Mouse (Mus musculus): ENCODE data around the gene Bmpr1b. TPM values are rescaled to one million over a fixed set of nuclear protein-coding genes. Genes with fewer than 3 reads are reported as not detected.
A peak's percentile ranks its signal among the peaks of the same experiment; 100 is the strongest.

Bmpr1b gene
- total RNA-seq, 2 experiments from 2014 or later: 4.8 to 7.8 TPM

DNA sequence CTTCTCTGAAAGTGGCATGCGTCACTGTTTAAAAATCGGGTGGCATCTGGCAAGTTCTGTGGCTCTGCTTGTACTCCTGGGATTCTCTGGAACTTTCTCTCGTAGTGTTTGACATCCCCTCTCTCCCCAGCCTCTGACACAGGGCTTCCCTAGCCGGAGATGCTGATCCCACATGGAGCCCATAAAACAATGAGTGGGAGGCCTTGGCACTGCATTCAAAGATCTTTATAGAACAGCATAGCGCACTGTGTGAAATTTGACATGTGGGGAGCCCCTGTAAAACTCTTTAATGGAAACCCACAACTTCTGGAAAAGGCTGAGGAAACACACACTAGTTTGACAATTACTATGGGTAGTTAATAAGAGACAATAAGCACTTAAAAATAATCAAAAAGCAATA, 126.2 kb downstream of the Bmpr1b start:
- no peak for DNase-seq (ENCODE audit: low spot score)

DNA sequence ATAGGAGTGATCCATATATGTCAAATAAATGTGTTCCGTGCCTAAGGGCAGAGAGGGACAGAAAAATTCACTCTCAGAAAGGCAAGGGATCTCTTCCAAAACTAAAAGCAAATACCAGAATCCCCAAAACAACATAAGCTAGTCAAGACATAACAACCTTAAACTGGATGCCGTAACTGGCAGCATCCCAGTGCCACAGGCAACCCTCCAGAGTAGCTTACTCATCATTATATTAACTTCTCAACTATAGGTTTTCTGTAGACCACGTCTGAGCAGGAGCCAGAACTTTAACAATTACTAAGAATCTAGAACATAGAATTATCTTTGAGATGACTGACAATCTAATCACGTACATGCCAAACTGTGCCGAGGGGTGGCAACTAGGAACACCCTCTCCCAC, 128.9 kb downstream of the Bmpr1b start:
- DNase-seq (ENCODE audit: low spot score): no peak

DNA sequence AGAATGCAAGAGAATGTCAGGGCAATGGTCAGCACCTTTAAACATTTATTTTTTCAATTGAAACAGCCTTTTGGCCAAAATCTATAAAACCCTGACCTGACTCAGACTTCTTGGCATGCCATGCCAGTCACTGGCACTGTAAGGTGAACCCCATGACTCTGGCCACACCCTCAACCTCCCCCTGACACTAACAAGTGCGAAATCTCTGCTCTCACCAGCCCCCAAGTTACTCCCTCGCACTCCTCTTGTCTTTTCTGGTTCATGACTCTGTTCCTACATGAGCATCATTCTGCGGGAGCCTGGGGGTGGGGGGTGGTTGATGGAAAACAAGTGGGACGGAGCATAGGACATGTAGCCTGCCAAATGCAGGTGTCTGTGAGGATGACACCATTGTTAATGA, 135.1 kb downstream of the Bmpr1b start:
- DNase-seq (ENCODE audit: low spot score): no peak

DNA sequence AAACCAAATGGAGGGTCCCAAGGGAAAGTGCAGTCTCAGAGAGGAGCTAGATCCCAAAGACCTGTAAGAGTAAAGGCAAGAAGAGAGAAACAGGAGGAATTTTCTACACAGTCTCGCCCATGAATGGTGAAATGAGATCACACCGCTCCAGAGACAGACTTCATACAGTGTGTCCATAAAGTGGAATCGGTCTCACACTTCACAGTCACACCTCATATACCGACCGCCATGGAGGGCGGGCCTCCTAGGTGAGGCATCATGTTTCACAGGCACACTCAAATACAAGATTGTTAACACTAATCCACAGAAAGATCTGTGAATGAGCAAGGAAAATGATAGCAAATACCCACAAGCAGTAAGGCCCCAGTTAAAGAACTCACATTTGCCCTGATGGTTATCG, 149.5 kb downstream of the Bmpr1b start:
- no peak for DNase-seq (ENCODE audit: low spot score)

DNA sequence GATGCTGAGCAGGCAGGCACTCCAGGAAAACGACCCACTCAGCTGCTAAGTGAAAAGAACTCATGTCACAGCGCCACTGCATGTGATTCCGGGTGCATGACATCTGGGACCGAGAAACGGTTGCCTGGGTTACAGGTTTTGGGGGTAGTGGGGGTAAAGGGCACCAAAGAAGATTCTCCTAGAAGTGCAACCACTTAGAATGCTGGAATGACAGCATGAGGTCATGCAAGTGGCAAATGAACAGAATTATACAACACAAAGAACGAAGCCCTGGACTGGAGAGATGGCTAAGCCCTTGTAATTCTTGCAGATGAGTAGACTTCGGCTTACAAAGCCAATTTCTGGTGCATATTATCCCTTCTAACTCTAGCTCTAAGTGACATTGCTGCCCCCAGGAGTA, 184.7 kb downstream of the Bmpr1b start:
- no peak for DNase-seq (ENCODE audit: low spot score)

DNA sequence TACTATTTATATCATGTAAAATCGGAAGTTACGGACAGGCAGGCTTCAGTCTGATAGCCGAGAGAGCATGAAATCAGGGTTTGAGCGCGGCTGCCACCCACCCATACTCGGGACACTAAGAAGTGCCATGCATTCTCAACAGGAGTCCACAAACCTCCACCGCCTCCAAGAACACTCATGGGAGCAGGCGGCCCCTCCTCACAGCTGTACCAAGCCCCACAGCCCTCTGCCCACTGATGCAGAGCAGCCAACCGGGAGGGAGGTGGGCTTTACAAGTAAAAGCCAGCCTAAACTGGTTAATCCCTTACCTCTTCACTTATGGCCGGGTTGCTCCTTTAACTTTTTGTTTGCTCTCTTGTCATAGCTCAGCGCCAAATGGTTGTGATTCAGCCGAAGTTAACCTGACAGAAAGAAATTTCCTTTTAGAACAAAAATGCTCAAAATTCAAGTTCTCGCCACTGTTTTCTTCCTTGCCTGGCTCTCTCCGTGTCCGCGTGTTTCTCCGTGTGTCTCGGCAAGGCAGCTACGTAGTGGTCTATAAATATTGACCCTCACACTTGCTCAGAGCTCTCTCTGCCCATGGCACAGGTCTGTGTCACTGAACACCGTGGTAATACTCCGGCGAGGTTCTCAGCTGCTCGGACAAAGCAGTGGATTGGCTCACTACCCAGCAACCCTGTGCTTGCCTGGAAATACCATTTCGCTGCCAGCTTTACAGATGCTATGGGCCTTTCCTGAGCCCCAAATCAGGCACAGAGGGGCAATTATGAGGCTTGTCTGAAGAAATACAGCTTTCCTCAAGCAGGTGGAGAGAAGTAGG, 187.4 kb downstream of the Bmpr1b start:
- DNase-seq (ENCODE audit: low spot score): peak; percentile 78

DNA sequence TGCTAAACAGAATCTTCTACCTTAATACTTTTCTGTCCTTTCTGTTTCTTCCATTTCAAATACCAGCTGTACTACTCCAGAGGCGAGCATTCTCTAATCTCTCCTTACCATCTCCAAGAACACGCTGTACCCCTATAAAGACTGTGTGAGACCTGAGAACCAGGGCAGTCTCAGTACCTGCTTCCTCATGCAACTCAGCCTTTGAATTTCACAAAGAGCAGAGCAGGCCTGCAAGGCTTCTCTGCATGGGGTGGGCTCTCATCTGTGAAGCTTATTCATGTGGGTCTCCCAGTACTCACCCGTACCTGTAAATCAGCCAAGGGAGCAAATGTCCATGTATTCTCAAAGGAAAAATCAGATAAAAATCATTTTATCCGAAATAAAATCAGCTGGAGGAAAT, 203.0 kb downstream of the Bmpr1b start:
- peak; percentile 15 for DNase-seq (ENCODE audit: low spot score)

DNA sequence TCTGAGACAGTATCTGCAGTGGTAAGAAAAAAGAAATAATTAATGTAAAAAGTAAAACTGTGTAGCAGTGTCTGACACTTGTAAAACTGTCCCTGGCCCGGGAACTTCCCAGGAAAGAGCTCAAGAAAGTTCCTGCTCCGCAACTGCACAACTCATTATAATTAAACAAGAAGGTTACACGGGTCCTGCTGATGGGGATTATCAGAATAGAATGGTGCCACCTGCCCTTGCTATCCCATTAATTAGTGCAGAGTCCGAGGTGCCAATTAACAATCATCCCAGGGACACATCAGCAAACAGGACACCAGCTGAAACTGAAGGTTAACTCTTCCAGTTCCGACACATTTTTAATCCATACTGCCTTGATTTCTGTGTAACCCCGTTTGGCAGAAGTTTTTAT, 216.3 kb downstream of the Bmpr1b start:
- no peak for DNase-seq (ENCODE audit: low spot score)

DNA sequence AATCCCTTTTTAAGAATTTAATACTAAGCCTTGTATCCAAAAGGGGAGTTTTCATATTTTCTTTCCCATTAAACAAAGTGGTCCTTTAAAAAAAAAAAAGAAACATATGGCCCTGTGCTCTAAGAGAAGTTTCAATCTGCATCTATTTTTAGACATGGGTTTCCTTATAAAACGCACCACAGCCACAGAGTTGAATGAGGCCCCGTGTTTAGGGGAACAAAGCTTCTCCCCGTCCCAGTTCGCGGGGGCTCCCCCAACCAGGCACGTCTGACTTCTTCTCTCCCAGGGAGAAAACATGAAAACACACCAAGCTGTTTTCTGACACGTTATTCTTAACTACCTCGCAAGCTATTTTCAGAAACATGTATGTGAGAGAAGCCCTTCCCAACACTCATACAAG, 218.6 kb downstream of the Bmpr1b start:
- no peak for DNase-seq (ENCODE audit: low spot score)

DNA sequence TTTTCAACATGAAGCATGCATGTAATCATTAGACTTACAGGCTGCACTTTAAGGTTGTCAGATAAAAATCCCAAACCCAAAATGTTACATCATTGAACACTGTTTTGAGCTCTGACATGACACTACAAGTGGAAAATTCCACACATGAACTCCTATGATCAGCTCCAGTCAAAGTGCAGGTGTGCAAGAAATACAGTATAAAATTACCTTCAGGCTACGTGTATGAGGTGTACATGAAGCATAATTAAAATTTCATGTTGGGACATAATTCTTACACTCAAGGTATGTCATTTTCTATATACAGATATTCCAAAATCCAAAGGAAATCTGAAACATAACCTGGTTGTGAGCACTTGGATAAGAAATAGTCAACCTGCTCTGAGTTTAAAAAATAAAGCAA, 220.7 kb downstream of the Bmpr1b start:
- no peak for DNase-seq (ENCODE audit: low spot score)

DNA sequence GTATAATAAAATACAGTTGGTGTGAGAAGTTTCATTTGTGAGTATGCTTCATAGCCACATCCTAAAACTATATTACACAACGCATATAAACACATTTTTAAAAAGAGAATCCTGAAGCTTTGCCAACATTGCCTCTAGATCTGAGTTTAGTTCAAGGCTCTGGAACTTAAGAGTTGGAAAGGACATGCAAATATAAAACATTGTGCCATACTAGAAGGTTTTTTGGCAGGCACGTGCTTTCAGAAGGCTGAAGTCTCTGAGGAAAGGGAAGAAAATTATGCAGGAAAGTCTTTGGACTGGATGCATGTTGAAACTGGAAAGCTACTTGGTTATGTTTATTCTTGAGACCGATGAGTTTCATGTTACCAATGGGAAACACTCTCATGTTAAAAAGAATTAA, 221.1 kb downstream of the Bmpr1b start:
- no peak for DNase-seq (ENCODE audit: low spot score)

DNA sequence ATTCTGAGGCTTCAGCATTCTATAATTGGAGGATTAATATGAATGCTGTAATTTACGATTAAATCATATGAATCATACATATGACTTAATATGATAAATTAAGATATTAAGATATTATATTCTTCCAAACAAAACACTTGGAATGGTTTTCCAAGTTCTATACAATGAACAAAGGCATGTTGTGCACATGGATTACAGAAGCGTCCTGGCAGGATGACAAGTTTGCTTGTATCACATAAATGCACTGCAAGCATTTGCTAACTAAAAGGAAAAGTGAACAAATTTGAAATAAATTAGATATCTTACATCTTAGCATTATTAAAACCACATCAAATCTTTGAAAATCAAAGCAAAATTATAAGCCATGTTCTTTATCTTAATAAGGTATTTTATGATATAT, 222.4 kb downstream of the Bmpr1b start:
- DNase-seq (ENCODE audit: low spot score): no peak

DNA sequence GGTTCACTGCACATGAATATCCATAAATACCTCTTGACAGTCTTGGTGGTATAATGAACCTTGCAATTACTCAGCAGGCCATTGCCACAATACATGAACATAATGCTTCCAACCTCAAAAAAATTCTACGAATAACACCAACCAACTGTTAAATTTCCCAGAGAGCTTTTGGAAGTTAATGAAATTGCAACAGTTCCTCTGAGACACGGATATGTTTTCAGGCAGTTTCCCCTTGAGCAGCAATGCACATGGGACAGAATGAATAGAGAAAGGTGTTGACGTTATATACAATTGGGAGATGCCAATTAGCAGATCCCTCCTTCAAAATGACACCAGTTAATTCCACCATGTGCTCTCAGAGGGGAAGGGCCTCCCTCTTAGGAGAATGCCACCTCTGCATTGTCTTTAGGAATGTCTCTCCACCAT, 225.9 kb downstream of the Bmpr1b start:
- DNase-seq (ENCODE audit: low spot score): no peak

DNA sequence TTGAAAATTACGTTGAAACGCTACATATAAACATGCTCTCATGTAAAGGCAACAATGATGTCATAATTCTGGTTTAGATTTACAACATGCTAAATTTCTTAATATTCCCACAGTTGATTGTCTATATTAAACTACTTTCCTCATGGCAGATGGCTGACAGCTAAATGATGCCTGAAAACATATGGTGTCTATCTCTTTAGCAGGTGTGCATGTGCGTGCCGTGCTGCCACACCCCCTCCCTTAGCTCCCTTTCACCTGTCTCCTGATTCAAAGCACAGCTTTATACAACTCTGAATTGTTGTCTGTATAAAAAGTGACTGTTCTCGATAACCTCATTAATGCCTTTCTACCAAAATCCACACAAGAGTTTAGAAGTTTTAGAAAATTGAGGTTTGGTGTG, 229.0 kb downstream of the Bmpr1b start:
- no peak for DNase-seq (ENCODE audit: low spot score)

DNA sequence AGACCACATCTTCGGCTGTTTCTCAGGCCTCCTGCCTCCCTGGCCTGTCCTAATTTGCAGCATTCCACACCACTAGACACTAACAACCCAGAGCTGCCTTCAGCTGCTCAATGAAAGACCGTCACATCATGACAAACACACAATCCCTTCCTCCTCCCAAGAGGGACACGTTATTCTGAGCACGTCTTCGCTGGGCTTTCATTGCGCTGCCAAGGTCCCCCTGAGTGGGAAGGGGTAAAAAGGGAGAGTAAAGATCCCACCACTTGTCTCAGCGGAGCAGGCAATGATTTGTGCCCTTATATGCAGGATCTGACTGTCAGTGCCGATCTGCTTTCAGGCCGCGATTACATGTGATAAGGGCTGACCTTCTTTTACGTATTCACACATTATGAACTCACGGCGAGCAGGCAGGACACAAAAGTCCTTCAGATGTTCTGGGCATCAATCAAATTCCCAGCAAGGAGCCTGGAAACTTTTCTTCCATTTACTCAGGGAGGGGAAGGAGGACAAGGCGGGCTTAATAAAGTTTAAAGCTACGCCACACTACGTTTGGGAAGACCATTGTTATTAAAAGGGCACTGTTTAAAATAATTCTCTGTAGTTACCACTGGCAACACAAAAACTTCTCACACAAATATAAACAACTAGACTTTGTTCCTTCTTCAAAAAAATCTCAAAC, 232.5 kb downstream of the Bmpr1b start:
- no peak for DNase-seq (ENCODE audit: low spot score)

DNA sequence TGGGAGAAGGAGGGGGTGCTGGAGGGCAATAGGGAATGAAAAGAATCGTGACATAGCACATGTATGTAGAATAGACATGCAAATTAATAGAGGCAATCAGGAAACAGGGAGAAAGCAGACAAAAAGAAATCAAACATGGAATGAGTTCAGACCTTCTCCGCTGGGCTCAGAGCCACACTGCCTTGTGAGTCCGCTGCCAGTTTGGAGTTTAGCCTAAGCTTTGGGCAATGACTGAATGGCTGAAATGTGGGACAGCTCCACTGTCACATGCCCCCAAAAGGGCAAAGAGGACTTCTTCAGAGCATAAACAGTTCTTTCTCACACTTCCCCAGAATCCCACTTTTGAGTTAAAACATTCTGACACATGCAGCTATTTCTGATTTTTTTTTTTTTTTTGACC, 236.3 kb downstream of the Bmpr1b start:
- DNase-seq (ENCODE audit: low spot score): peak; percentile 59

DNA sequence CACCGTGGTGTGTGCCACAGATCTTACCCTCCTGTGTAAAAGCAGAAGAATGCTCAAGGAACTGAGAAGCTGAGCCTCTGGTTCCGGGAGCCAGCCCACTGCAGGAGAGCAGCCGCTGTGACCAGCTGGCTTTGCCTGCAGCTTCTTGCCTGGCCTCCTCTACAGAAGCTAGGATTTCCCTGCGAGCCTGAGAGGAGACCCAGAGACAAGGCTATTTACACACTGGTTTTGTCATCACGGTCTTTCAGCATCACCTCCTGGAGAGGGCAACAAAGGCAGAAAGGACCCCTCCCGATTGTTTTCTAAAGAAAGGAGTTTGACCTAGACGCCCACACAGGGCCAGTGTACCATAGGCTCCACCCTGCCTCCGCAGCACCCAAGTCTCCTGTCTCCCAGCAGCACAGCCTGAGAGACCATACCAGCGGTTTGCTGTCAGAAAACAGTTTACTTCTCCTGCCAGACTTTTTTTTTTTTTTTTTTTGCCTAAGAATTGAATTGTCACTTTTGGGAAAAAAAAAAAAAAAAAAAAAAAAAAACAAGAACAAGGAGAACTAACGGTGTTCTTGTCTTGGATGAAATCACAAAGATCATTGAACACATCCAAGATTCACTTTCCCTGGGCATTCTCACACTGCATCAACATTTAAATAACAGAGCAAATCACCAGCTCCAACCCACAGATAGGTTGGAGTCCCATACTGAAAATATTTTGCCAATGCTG, 237.7 kb downstream of the Bmpr1b start:
- DNase-seq (ENCODE audit: low spot score): no peak

DNA sequence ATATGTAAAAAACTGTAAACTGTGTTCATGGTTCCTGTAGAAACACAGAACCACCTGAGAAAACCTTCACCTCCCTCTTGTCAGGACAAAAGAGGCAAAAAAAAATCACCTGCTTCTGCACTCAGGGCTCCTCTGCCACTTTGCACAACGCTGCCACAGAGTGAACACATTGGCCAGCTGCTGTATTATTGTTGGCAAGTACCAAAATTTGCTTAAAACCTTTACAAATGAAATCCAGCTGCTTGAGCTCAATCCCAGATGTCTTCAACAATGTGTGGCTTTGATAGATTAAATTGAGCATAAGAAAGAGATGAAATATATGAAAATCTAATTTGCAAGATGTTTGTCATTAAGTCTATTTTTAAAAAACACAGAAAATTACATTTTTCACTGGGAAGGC, 245.8 kb downstream of the Bmpr1b start:
- no peak for DNase-seq (ENCODE audit: low spot score)

DNA sequence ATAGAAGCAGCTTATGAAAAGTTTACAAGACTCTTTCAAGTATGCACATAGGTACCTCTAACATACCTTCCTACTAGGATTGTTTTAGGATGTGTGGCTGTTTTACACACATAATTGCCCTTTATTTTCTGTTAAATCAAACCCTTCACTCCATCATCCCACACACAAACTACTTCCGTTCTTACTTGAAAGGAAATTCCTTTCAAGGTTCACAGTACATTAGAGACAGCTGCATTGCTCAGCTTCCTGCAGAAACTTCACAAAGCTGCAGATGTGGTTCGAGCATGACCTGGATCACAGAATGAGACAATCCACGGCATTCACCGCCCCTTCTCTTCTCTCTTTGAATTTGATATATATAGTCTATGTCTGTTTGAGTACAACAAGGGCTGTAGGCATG, 248.1 kb downstream of the Bmpr1b start:
- no peak for DNase-seq (ENCODE audit: low spot score)

DNA sequence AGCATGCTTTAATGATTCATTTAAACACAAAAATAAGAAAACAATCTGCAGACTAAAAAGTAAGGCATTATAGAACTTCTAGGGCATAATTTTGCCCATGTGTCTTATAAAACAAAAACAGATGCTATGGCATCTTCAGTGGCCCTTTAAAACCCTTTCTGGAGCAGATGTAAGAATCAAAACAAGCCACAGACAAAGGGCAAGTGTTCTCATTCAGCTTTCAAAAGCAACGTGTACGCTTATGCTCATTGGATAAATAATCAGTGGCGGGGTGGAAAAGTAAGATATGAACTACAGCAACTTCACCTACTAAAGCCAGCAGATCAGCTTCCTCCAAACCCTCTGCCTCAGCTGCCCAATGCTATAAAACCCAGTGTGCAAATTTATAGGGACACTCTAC, 249.6 kb downstream of the Bmpr1b start:
- no peak for DNase-seq (ENCODE audit: low spot score)

DNA sequence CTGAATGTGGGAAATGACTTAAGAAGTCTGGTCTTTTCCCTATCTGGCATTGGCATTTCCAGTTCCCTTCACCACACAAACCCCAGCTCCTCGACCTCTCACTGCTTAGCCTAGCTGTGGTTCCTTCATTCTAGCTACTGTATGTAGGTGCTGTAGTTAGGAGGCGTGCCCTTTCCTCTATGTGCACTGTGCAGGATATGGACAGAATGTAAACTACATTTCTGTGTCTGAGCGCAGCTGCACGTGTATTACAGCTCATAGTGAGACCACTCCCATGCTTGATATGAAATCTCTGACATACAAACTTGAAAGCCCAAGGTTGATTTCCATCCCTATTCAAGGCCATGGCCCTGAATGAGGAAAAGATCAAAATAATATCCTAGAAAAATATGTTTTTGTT, 252.1 kb downstream of the Bmpr1b start:
- no peak for DNase-seq (ENCODE audit: low spot score)

DNA sequence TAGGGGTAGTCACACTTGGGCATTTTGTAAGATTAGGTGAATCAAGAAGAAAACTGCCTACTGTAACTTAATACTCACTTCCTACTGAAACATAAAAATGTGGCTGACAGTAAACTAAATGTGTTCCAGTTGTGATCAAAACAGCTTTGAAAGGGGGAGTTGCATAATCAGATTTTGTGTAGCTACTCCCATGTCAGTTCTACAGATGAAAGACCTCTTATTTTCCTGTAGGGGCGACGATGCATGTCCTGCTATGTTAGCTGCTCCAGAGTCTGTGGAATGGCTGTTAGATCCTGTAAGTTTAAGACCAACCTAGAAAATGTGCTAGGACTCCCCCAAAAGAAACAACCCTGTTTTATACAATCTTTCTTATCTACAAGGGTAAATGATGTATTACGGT, 253.2 kb downstream of the Bmpr1b start:
- no peak for DNase-seq (ENCODE audit: low spot score)

DNA sequence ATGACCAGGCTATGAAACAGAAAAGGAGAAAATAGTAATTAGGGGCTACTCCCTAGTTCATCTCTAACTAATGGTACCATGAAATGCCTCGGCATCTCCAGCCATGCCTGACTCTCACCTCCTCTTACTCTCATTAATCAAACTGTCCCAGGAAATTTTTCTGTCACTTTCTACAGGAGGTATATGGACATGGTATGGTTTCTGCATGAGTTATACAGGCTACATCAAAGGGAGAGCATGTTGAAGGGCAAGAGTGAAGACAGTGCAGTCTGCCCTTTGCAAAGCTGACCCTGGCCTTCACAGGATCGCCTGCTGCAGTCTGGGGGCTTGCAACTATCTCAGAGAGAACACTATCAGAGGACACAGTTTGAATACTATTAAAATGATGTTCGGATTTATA, 254.6 kb downstream of the Bmpr1b start:
- DNase-seq (ENCODE audit: low spot score): no peak
